Mouse (Mus musculus): ENCODE measurements around the gene 2010300C02Rik. TPM values are rescaled to one million over a fixed set of nuclear protein-coding genes. Genes with fewer than 3 reads are reported as not detected.
"Not testable (repeated sequence)": the region's sequence is repeated elsewhere in the genome, so short reads cannot be mapped to it uniquely, and the experiment has no call there.

2010300C02Rik gene
- polyA plus RNA-seq, 1 experiment from 2014 or later: 2.6 TPM

DNA sequence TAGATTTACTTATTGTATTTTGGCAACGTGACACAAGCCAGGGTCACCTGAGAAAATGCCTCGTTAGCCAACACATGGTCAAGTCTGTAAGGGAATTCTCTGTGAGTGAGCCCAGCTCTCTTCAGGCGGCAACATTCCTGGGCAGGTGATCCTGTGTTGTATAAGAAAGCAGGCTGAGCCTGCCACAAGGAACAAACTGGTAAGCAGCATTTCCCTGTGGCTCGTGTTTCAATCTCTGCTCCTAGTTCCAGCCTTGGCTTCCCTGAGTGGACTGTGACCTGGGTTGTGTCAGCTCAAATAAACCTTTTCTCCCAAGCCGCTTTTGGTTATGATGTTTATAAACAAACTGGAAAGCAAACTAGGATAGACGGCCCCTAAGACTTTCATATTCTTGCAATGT lies 108.9 kb downstream of the 2010300C02Rik start:
- no peak for ATAC-seq (ENCODE audit: low FRiP score)
- Histone ChIP-seq H3K9me3 (replicated peaks) (no peaks in the 10 kb centered on the region), H3K27ac (no peak overlapping the region), H3K36me3 (no peaks in the 10 kb centered on the region), H3K4me2 (replicated peaks) (no peak overlapping the region), H3K9ac (no peak overlapping the region), H3K4me1 (peaks cover 8% of the 10 kb centered on the region; the same call in 1 of the 2 replicates), H3K27me3 (no peaks in the 10 kb centered on the region), H3K4me3 (no peak overlapping the region)
- 77% methylated on average over 6 of the region's 6 CpGs for WGBS

DNA sequence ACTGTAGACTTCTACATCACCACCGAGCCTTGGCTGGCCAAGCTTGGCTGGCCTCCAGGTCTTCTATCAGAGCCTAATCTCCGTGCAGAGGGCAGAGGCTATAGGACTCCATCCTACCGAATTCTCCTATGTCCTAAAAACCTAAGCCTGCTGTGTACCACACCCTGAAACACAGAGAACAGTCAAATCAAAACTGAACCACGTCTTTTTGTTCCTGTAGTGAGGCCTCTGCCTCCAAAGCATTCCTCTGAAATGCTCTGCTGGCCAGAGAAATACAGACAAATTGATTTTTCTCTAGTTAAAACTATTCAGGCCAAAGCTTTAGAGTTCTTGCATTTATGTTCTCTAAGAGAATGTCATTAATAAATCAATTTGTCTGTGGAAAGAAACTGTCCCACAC lies 109.6 kb downstream of the 2010300C02Rik start:
- WGBS: 81% methylated on average over 4 of the region's 4 CpGs
- peaks cover 8% of the 10 kb centered on the region; the same call in 1 of the 2 replicates for H3K4me1 ChIP-seq

DNA sequence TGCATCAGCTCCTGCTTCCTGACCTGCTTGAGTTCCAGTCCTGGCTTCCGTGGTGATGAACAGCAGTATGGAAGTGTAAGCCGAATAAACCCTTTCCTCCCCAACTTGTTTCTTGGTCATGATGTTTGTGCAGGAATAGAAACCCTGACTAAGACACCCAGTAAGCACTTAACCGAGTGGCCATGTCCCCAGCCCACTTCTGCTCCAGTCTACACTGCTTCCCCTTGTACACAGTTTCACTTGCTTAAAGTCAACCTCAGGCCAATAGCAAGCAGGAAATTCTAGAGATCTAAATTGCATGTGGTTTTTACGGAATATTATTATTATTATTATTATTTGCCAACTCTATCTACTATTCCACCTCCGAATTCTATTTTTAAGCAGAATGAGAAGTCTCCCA lies 114.2 kb downstream of the 2010300C02Rik start:
- not testable (repeated sequence) for H3K4me1 ChIP-seq; ATAC-seq (ENCODE audit: low FRiP score); H3K4me3 ChIP-seq; H3K27ac ChIP-seq; H3K9me3 ChIP-seq (replicated peaks); H3K27me3 ChIP-seq; H3K4me2 ChIP-seq (replicated peaks); H3K9ac ChIP-seq; H3K36me3 ChIP-seq
- WGBS: 93% methylated on average over 4 of the region's 5 CpGs

More for the DNA sequence above, 109.6 kb downstream of the 2010300C02Rik start:
- Histone ChIP-seq H3K4me3 (no peak overlapping the region), H3K27ac (no peak overlapping the region), H3K9me3 (replicated peaks) (no peaks in the 10 kb centered on the region), H3K9ac (no peak overlapping the region), H3K27me3 (no peaks in the 10 kb centered on the region), H3K36me3 (no peaks in the 10 kb centered on the region), H3K4me2 (replicated peaks) (no peak overlapping the region)
- ATAC-seq (ENCODE audit: low FRiP score): no peak

DNA sequence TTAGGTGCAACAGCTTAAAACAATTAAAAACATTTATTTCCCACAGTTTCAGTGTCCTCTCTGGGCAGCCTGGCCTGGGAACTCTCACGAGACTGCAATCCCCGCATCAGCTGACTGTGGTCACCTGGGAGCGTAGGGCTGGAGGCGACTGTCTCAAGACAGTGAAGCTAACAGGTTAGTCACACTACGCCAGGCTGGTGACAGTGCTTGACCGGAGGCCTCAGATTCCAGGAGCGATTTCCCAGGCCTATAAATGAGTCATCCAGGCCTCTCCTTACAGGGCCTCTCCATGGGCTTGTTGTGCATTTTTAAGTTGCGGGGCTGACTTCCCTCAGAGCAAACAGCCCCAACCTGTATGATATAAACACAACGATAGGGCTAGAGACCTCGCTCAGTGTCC lies 116.7 kb downstream of the 2010300C02Rik start:
- no peak for ATAC-seq (ENCODE audit: low FRiP score)
- H3K4me3 ChIP-seq: no peak overlapping the region
- H3K9me3 ChIP-seq (replicated peaks): no peaks in the 10 kb centered on the region
- no peak overlapping the region for H3K27ac ChIP-seq
- no peaks in the 10 kb centered on the region for H3K27me3 ChIP-seq
- H3K9ac ChIP-seq: no peak overlapping the region
- WGBS: 93% methylated on average over 10 of the region's 10 CpGs
- no peaks in the 10 kb centered on the region for H3K36me3 ChIP-seq
- H3K4me2 ChIP-seq (replicated peaks): no peak overlapping the region
- H3K4me1 ChIP-seq: no peaks in the 10 kb centered on the region

GRCm38 (mm10) chr1:37602268-37602667 lies 117.6 kb downstream of the 2010300C02Rik start:
- no peaks in the 10 kb centered on the region for H3K36me3 ChIP-seq
- WGBS: 89% methylated on average over 4 of the region's 4 CpGs
- no peak overlapping the region for H3K4me2 ChIP-seq (replicated peaks)
- H3K9me3 ChIP-seq (replicated peaks): no peaks in the 10 kb centered on the region
- no peaks in the 10 kb centered on the region for H3K27me3 ChIP-seq
- H3K9ac ChIP-seq: no peak overlapping the region
- no peak for ATAC-seq (ENCODE audit: low FRiP score)
- H3K27ac ChIP-seq: no peak overlapping the region
- H3K4me1 ChIP-seq: no peaks in the 10 kb centered on the region
- H3K4me3 ChIP-seq: no peak overlapping the region

- no peak overlapping the region for H3K4me2 ChIP-seq (replicated peaks)
- 86% methylated on average over 8 of the region's 8 CpGs for WGBS
- H3K36me3 ChIP-seq: no peaks in the 10 kb centered on the region
- H3K4me3 ChIP-seq: no peak overlapping the region
- H3K9me3 ChIP-seq (replicated peaks): no peaks in the 10 kb centered on the region
- H3K4me1 ChIP-seq: no peaks in the 10 kb centered on the region
- ATAC-seq (ENCODE audit: low FRiP score): no peak
- H3K27ac ChIP-seq: no peak overlapping the region
- no peaks in the 10 kb centered on the region for H3K27me3 ChIP-seq
- no peak overlapping the region for H3K9ac ChIP-seq
Observed at GRCm38 (mm10) chr1:37601461-37601860, 118.4 kb downstream of the 2010300C02Rik start.

GRCm38 (mm10) chr1:37600640-37601175 lies 119.2 kb downstream of the 2010300C02Rik start:
- H3K4me1 ChIP-seq: no peaks in the 10 kb centered on the region
- H3K9ac ChIP-seq: no peak overlapping the region
- no peaks in the 10 kb centered on the region for H3K27me3 ChIP-seq
- 79% methylated on average over 9 of the region's 9 CpGs for WGBS
- no peak overlapping the region for H3K4me3 ChIP-seq
- no peak overlapping the region for H3K27ac ChIP-seq
- ATAC-seq (ENCODE audit: low FRiP score): no peak
- H3K9me3 ChIP-seq (replicated peaks): no peaks in the 10 kb centered on the region
- no peak overlapping the region for H3K4me2 ChIP-seq (replicated peaks)
- no peaks in the 10 kb centered on the region for H3K36me3 ChIP-seq

GRCm38 (mm10) chr1:37598986-37599385 lies 120.9 kb downstream of the 2010300C02Rik start:
- WGBS: 79% methylated on average over 5 of the region's 5 CpGs
- no peak overlapping the region for H3K4me2 ChIP-seq (replicated peaks)
- H3K4me1 ChIP-seq: no peaks in the 10 kb centered on the region
- H3K4me3 ChIP-seq: no peak overlapping the region
- no peak overlapping the region for H3K27ac ChIP-seq
- no peak for ATAC-seq (ENCODE audit: low FRiP score)
- H3K36me3 ChIP-seq: no peaks in the 10 kb centered on the region
- no peaks in the 10 kb centered on the region for H3K27me3 ChIP-seq
- no peaks in the 10 kb centered on the region for H3K9me3 ChIP-seq (replicated peaks)
- H3K9ac ChIP-seq: no peak overlapping the region

- H3K9ac ChIP-seq; H3K9me3 ChIP-seq (replicated peaks); ATAC-seq (ENCODE audit: low FRiP score); H3K27me3 ChIP-seq; H3K4me1 ChIP-seq; H3K36me3 ChIP-seq; H3K4me2 ChIP-seq (replicated peaks); H3K4me3 ChIP-seq; H3K27ac ChIP-seq: not testable (repeated sequence)
- WGBS: 97% methylated on average over 3 of the region's 3 CpGs
Observed at GRCm38 (mm10) chr1:37594812-37595211, 125.1 kb downstream of the 2010300C02Rik start.

GRCm38 (mm10) chr1:37585809-37586480 lies 133.9 kb downstream of the 2010300C02Rik start:
- no peaks in the 10 kb centered on the region for H3K27me3 ChIP-seq
- H3K4me1 ChIP-seq: no peaks in the 10 kb centered on the region
- H3K9me3 ChIP-seq (replicated peaks): no peaks in the 10 kb centered on the region
- 80% methylated on average over 13 of the region's 13 CpGs for WGBS
- H3K27ac ChIP-seq: no peak overlapping the region
- H3K4me2 ChIP-seq (replicated peaks): no peak overlapping the region
- H3K36me3 ChIP-seq: no peaks in the 10 kb centered on the region
- H3K4me3 ChIP-seq: no peak overlapping the region
- no peak overlapping the region for H3K9ac ChIP-seq
- no peak for ATAC-seq (ENCODE audit: low FRiP score)

DNA sequence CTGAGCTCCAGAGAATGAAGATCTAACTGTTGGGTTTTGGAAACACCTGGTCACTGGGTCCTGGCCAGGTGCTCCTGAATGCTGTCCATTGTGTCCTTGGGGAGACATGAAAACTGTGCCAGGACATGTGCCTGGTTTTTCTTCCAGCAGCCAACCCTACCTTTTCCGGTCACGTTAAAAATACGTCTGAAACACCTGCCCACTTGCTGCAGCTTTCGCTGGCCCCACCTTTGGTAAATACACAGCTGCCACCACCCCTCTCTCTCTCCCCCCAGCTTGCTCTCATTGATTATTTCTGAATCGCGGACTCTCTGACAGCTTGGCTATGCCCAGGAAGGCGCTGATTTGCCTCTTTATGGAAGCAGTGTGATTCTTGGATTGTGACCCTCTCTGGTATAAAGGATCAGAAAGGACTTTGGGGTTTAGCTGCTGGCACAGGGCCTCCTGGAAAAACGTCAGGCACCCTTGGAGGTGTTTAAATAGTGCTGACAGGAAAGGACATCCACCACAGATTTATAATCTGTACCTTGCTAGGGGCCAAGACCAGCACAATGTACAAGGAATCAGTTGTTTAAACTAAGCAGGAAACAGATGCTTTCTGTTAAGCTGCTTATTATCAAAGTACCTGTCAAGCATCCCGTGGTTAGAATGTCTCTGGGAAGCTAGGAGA lies 136.0 kb downstream of the 2010300C02Rik start:
- H3K27ac ChIP-seq: no peak overlapping the region
- H3K9ac ChIP-seq: no peak overlapping the region
- H3K4me1 ChIP-seq: no peaks in the 10 kb centered on the region
- H3K4me2 ChIP-seq (replicated peaks): no peak overlapping the region
- no peaks in the 10 kb centered on the region for H3K27me3 ChIP-seq
- H3K4me3 ChIP-seq: no peak overlapping the region
- ATAC-seq (ENCODE audit: low FRiP score): no peak
- H3K9me3 ChIP-seq (replicated peaks): no peaks in the 10 kb centered on the region
- no peaks in the 10 kb centered on the region for H3K36me3 ChIP-seq
- 75% methylated on average over 9 of the region's 9 CpGs for WGBS

GRCm38 (mm10) chr1:37583167-37583566 lies 136.7 kb downstream of the 2010300C02Rik start:
- WGBS: 95% methylated on average over 8 of the region's 8 CpGs
- H3K4me1 ChIP-seq: no peaks in the 10 kb centered on the region
- ATAC-seq (ENCODE audit: low FRiP score): no peak
- H3K27me3 ChIP-seq: no peaks in the 10 kb centered on the region
- H3K27ac ChIP-seq: no peak overlapping the region
- H3K9ac ChIP-seq: no peak overlapping the region
- H3K9me3 ChIP-seq (replicated peaks): no peaks in the 10 kb centered on the region
- no peak overlapping the region for H3K4me3 ChIP-seq
- no peaks in the 10 kb centered on the region for H3K36me3 ChIP-seq
- H3K4me2 ChIP-seq (replicated peaks): no peak overlapping the region

- H3K9me3 ChIP-seq (replicated peaks): no peaks in the 10 kb centered on the region
- no peak overlapping the region for H3K4me3 ChIP-seq
- ATAC-seq (ENCODE audit: low FRiP score): no peak
- no peak overlapping the region for H3K27ac ChIP-seq
- H3K4me1 ChIP-seq: no peaks in the 10 kb centered on the region
- no peaks in the 10 kb centered on the region for H3K27me3 ChIP-seq
- no peak overlapping the region for H3K9ac ChIP-seq
- H3K36me3 ChIP-seq: no peaks in the 10 kb centered on the region
- 94% methylated on average over 13 of the region's 13 CpGs for WGBS
- H3K4me2 ChIP-seq (replicated peaks): no peak overlapping the region
Observed at GRCm38 (mm10) chr1:37579686-37580085, 140.2 kb downstream of the 2010300C02Rik start.
